Mouse (Mus musculus) kidney, postnatal 14 days (tissue): ENCODE data around the gene Il9r.
"Not testable (repeated sequence)": the region's sequence is repeated elsewhere in the genome, so short reads cannot be mapped to it uniquely, and the experiment has no call there.

Experiments
- DNase-seq: peaks from one replicate; pipeline ENCODE4 v3.0.0; 2022; ENCODE audit warnings: mixed read lengths

Gene Il9r

GRCm38 (mm10) chr11:32226124-32226871 is 26.2 kb upstream of the Il9r start, which contains the start of gene Mpg:
Mpg (plus strand) TSS chr11:32226505.
- peak; percentile 93 for DNase-seq

DNA sequence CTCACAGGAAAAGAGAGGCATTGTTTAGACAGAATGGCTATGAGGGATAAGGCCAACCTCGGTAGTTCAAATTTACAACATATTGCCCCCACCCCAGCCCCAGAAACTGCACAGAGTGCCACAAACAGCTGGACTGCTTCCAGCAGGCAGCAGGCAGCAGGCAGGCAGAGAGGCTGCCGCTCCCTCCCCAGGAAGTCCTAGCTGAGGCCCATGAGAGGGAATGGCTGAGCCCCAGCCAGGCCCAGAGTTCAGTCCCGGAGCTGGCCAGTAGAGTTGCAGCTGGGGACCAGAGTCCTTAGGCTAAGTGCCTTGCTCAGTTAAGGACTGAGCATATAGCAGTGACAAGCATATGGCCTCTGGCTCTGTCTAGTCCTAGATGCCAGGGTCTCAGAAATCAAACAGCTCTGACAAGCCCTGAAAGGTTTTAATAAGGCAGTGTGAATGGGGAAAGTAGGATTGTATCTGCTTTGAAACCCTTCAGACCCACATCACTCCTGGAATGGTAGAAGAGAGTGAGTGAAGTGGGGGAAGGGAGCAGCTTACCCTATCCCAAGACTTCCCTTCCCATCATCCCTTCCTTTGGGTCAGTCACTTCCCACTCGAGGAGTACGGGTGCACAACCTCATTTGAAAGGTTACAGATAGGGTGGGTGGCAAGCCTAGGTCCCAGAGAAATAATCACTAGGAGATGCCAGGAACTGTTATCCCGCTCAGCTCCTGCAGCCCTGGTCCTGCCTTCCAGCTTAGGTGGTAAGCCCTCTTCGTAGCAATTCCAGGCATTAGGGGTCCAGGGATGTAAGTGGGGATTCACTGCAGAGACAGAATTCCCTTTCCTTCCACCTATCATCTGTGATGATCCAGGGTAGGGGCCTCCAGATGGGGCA is 25.4 kb upstream of the Il9r start:
- peak; percentile 53 for DNase-seq

- DNase-seq: peak; percentile 90
Measured at GRCm38 (mm10) chr11:32224468-32225139, 24.5 kb upstream of the Il9r start.

DNA sequence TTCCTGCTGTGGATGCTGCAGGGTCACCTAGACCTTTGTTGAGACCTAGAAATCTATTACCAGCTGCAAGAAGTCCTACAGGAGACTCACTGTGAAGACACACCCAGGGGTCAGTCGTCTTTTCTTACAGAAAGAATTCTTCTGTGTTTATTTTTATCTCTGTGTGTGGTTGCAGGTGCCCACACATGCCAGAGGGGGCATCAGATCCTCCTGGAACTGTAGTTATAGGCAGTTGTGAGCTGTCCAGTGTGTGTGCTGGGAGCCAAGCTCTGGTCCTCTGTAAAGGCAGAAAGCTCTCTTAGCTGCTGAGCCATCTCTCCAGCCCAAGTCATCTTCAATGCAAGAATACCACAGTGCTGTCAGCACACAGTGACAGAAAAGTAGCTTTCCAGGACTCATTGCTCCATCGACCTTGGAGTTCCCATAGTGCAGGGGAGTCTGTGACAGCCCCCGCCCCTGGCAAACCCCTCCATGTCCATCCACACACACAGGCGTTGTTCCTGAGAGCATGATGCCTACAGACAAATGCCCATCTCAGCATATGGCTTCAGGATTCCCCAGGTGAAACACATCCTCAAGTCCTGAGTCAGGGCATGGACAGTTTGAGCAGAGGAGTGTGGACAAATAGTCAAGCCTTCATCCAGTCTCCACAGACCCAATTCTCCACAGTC is 23.4 kb upstream of the Il9r start:
- no peak for DNase-seq

GRCm38 (mm10) chr11:32222570-32223194 is 22.6 kb upstream of the Il9r start:
- DNase-seq: peak; percentile 72

DNA sequence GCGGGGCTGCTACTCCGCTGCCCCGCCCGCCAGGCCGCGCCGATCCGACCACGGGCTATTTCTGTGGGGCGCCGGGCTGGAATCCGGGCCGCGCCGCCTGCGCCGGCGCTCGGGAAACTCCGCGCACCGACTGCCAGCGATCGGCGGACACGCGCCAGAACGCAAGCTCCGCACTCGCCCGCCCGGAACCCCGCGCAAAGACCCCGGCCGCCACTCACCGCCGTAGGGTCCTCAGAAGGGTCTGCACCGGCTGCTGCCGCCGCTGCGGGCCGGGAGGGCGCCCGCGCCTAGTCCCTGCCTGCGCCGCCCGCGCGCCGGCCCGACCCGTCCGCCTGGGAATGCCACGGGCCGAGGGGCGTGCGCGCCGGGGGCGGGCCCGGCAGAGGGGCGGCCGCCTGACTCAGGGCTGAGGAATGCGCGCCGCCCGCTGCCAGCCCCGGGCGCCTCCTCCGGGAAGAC is 21.9 kb upstream of the Il9r start, which contains the start of gene Rhbdf1:
Rhbdf1 (minus strand) TSS at position 350 of the 459 bp plus-strand sequence.
- DNase-seq: peak; percentile 88

GRCm38 (mm10) chr11:32221225-32221950 is 21.3 kb upstream of the Il9r start:
- peak; percentile 92 for DNase-seq

- no peak for DNase-seq
Measured at GRCm38 (mm10) chr11:32220607-32221224, 20.6 kb upstream of the Il9r start.

DNA sequence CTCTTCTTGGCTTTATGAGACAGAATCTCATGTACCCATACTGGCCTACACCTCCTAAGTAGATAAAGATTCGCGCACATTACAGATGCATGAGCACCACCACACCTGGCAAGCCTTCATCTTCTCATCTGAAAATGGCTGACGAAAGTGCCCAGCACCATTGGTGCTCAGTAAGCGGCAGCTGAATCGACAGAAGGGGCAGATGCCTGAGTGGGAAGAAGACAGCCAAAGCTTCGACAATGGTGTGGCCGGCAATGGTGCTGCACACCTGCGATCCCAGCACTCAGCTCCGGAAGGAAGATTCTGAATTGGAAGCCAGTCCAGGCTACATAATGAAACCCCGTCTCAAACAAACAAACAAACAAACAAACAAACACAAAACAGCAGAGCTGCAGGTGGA is 19.2 kb upstream of the Il9r start:
- no peak for DNase-seq

GRCm38 (mm10) chr11:32218501-32219050 is 18.5 kb upstream of the Il9r start:
- DNase-seq: no peak

- peak; percentile 79 for DNase-seq
Measured at GRCm38 (mm10) chr11:32216851-32217250, 16.8 kb upstream of the Il9r start.

DNA sequence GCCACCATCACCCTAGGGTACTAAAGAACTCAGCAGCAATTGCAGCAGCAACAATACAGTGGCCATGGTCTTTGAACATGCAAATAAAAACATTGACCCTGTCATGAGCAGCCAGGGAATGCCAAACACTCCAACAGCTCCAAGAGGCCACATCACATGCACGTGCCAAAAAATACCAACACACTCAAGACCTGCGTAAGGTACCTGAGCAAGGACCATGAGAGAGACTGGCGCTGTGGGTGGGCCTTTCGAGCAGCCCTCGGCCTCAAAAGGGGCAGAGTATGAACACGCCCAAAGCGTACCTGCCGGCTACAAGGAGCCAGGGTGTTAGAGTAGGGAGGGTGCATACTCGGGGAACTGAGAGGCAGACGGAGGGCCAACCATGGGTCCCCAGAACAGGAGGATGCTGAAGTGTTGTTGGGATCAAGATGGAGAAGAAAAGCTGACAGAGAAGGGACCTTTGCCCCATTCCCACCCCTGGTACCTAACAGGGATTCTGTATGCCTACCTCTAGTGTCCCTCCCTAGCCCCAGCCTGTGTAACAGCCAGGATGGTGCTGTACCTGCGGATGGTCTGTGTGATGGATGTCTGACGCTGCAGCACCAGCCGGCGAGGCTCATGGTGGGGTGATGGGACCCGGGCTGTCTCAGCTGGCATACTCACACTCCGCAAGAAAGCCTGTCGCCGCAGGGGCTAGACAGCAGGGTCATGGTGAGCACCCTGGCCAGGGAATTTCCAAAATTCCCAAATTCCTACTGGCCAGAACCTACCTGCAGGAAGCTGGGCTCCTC is 15.5 kb upstream of the Il9r start:
- DNase-seq: no peak

GRCm38 (mm10) chr11:32210623-32211022 is 10.5 kb upstream of the Il9r start:
- DNase-seq: no peak

- peak; percentile 98 for DNase-seq
Measured at GRCm38 (mm10) chr11:32205058-32205873, 5.2 kb upstream of the Il9r start, which contains the start of gene Snrnp25. Snrnp25 (plus strand) TSS chr11:32205415.

DNA sequence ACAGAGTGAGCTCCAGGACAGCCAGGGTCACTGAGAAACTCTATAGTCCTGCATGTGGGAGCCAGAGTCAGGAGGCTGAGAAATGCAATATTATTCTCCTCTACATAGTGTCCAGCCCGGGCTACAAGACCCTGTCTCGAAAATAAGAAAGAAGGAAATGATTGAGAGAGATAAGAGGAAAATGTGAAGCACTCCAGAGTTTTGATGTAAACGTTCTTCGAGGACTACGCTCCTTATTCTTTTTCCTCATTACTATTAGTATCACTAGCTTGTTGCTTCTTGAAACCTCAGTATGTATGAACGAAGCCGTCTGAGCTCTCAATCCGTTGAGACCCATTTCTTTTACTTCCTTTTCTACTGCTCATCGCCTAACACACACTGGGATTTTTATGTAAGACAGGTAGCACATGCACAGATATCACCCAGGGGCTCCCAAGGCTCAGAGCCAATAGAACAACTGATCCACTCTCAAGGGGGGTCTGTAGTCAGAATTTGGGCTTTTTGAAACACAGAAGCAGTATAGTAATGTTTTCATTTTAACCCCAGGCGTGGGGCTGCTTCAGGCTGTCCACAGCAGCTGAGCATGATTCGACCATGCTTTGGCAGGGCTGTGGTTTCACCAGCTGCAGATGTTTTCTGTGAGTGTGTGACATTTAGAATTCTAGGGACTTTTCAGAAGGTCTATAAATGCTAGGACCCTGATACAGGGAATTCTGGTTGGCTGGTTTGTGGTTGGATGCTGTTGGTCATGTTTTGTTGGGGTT is 2.0 kb upstream of the Il9r start:
- DNase-seq: no peak

GRCm38 (mm10) chr11:32200992-32201391 is 913 bp upstream of the Il9r start:
- DNase-seq: not testable (repeated sequence)

DNA sequence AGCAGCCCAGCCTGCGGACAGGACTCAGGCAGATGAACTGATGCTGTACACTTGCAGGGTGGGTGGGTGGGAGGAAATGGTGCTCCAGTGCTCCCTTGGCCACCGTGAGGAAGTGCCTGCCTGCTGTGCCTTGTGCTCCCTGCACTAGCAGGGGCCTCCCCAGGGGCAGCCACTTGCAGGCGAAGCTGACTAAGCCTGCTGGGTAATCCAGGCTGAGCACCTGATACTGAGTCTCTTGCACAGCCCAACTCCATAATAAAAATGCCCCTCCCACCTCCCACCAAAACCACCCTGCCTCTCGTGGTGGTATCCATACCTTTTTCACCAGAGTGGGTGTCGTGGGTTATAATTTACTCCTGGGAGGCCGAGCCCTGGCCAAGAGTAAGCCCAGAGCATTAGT is 849 bp downstream of the Il9r start:
- DNase-seq: no peak
